Mouse (Mus musculus): ENCODE measurements around the gene Myh3. TPM values are rescaled to one million over a fixed set of nuclear protein-coding genes. Genes with fewer than 3 reads are reported as not detected.
"Not testable (repeated sequence)": the region's sequence is repeated elsewhere in the genome, so short reads cannot be mapped to it uniquely, and the experiment has no call there.

Myh3 gene
- polyA plus RNA-seq, 1 experiment from 2014 or later = 127 TPM

GRCm38 (mm10) chr11:67078888-67079287 lies 788 bp downstream of the Myh3 start:
- H3K4me2 ChIP-seq = no peak overlapping the region
- no peaks in the 10 kb centered on the region for H3K9me3 ChIP-seq
- 84% methylated on average over 6 of the region's 6 CpGs for WGBS
- no peaks in the 10 kb centered on the region for H3K4me1 ChIP-seq
- H3K27me3 ChIP-seq = peaks cover 8% of the 10 kb centered on the region
- no peak overlapping the region for H3K27ac ChIP-seq
- ATAC-seq (ENCODE audit: insufficient number of reproducible peaks, low FRiP score, low TSS enrichment, low read depth) = no peak
- no peaks in the 10 kb centered on the region for H3K36me3 ChIP-seq
- no peak overlapping the region for H3K9ac ChIP-seq
- H3K4me3 ChIP-seq = 0 out of 2 replicates have a peak overlapping the region, but pooled peaks have one; percentile 3

GRCm38 (mm10) chr11:67079740-67080139 lies 1.6 kb downstream of the Myh3 start:
- ATAC-seq (ENCODE audit: insufficient number of reproducible peaks, low FRiP score, low TSS enrichment, low read depth) = no peak
- no peaks in the 10 kb centered on the region for H3K4me1 ChIP-seq
- H3K27ac ChIP-seq = no peak overlapping the region
- H3K4me3 ChIP-seq = 0 out of 2 replicates have a peak overlapping the region, but pooled peaks have one; percentile 1
- no peak overlapping the region for H3K9ac ChIP-seq
- H3K27me3 ChIP-seq = peaks cover 17% of the 10 kb centered on the region
- no peaks in the 10 kb centered on the region for H3K36me3 ChIP-seq
- no peaks in the 10 kb centered on the region for H3K9me3 ChIP-seq
- 74% methylated on average over 11 of the region's 11 CpGs for WGBS
- no peak overlapping the region for H3K4me2 ChIP-seq

GRCm38 (mm10) chr11:67080168-67080567 lies 2.1 kb downstream of the Myh3 start:
- Histone ChIP-seq H3K4me3 (0 out of 2 replicates have a peak overlapping the region, but pooled peaks have one; percentile 1), H3K27me3 (peaks cover 20% of the 10 kb centered on the region), H3K4me2 (no peak overlapping the region), H3K36me3 (no peaks in the 10 kb centered on the region), H3K27ac (no peak overlapping the region), H3K9ac (no peak overlapping the region), H3K9me3 (no peaks in the 10 kb centered on the region), H3K4me1 (no peaks in the 10 kb centered on the region)
- 12% methylated on average over 3 of the region's 3 CpGs for whole genome bisulfite sequencing
- no peak for ATAC-seq (ENCODE audit: insufficient number of reproducible peaks, low FRiP score, low TSS enrichment, low read depth)

GRCm38 (mm10) chr11:67081125-67081649 lies 3.1 kb downstream of the Myh3 start:
- H3K4me3 ChIP-seq = no peak overlapping the region
- whole genome bisulfite sequencing = 6% methylated on average over 11 of the region's 11 CpGs
- H3K9ac ChIP-seq = no peak overlapping the region
- H3K27ac ChIP-seq = no peak overlapping the region
- no peaks in the 10 kb centered on the region for H3K4me1 ChIP-seq
- no peaks in the 10 kb centered on the region for H3K36me3 ChIP-seq
- no peak for ATAC-seq (ENCODE audit: insufficient number of reproducible peaks, low FRiP score, low TSS enrichment, low read depth)
- H3K9me3 ChIP-seq = no peaks in the 10 kb centered on the region
- H3K4me2 ChIP-seq = no peak overlapping the region
- peaks cover 20% of the 10 kb centered on the region for H3K27me3 ChIP-seq

GRCm38 (mm10) chr11:67082188-67082587 lies 4.1 kb downstream of the Myh3 start:
- Histone ChIP-seq H3K27ac (no peak overlapping the region), H3K4me3 (no peak overlapping the region), H3K9me3 (no peaks in the 10 kb centered on the region), H3K36me3 (no peaks in the 10 kb centered on the region), H3K4me1 (no peaks in the 10 kb centered on the region), H3K9ac (no peak overlapping the region), H3K27me3 (peaks cover 23% of the 10 kb centered on the region), H3K4me2 (no peak overlapping the region)
- WGBS = 83% methylated on average over 7 of the region's 7 CpGs
- ATAC-seq (ENCODE audit: insufficient number of reproducible peaks, low FRiP score, low TSS enrichment, low read depth) = no peak

GRCm38 (mm10) chr11:67082793-67083192 lies 4.7 kb downstream of the Myh3 start:
- Histone ChIP-seq H3K27me3 (peaks cover 23% of the 10 kb centered on the region), H3K9me3 (no peaks in the 10 kb centered on the region), H3K4me2 (no peak overlapping the region), H3K36me3 (no peaks in the 10 kb centered on the region), H3K4me1 (no peaks in the 10 kb centered on the region), H3K27ac (no peak overlapping the region), H3K9ac (no peak overlapping the region), H3K4me3 (no peak overlapping the region)
- WGBS = 83% methylated on average over 13 of the region's 13 CpGs
- ATAC-seq (ENCODE audit: insufficient number of reproducible peaks, low FRiP score, low TSS enrichment, low read depth) = no peak

GRCm38 (mm10) chr11:67083239-67083638 lies 5.1 kb downstream of the Myh3 start:
- H3K9me3 ChIP-seq = no peaks in the 10 kb centered on the region
- WGBS = 62% methylated on average over 6 of the region's 6 CpGs
- ATAC-seq (ENCODE audit: insufficient number of reproducible peaks, low FRiP score, low TSS enrichment, low read depth) = no peak

GRCm38 (mm10) chr11:67083712-67084340 lies 5.7 kb downstream of the Myh3 start:
- Histone ChIP-seq H3K27ac (no peak overlapping the region), H3K36me3 (no peaks in the 10 kb centered on the region), H3K4me2 (no peak overlapping the region), H3K4me3 (no peak overlapping the region), H3K9ac (no peak overlapping the region), H3K9me3 (no peaks in the 10 kb centered on the region), H3K27me3 (peaks cover 23% of the 10 kb centered on the region), H3K4me1 (no peaks in the 10 kb centered on the region)
- no peak for ATAC-seq (ENCODE audit: insufficient number of reproducible peaks, low FRiP score, low TSS enrichment, low read depth)
- 47% methylated on average over 32 of the region's 32 CpGs for WGBS

More at GRCm38 (mm10) chr11:67083239-67083638, 5.1 kb downstream of the Myh3 start:
- Histone ChIP-seq H3K36me3 (no peaks in the 10 kb centered on the region), H3K4me3 (no peak overlapping the region), H3K4me1 (no peaks in the 10 kb centered on the region), H3K9ac (no peak overlapping the region), H3K27ac (no peak overlapping the region), H3K27me3 (peaks cover 23% of the 10 kb centered on the region), H3K4me2 (no peak overlapping the region)

- H3K27me3 ChIP-seq = peaks cover 23% of the 10 kb centered on the region
- H3K4me2 ChIP-seq = no peak overlapping the region
- ATAC-seq (ENCODE audit: insufficient number of reproducible peaks, low FRiP score, low TSS enrichment, low read depth) = no peak
- no peak overlapping the region for H3K9ac ChIP-seq
- no peak overlapping the region for H3K4me3 ChIP-seq
- H3K27ac ChIP-seq = no peak overlapping the region
- no peaks in the 10 kb centered on the region for H3K4me1 ChIP-seq
- WGBS = 5% methylated on average over 6 of the region's 6 CpGs
- H3K36me3 ChIP-seq = no peaks in the 10 kb centered on the region
- no peaks in the 10 kb centered on the region for H3K9me3 ChIP-seq
Observed at GRCm38 (mm10) chr11:67085489-67085888, 7.4 kb downstream of the Myh3 start.

- no peak overlapping the region for H3K27ac ChIP-seq
- no peak overlapping the region for H3K4me2 ChIP-seq
- 39% methylated on average over 9 of the region's 9 CpGs for WGBS
- no peak for ATAC-seq (ENCODE audit: insufficient number of reproducible peaks, low FRiP score, low TSS enrichment, low read depth)
- H3K4me3 ChIP-seq = no peak overlapping the region
- no peak overlapping the region for H3K9ac ChIP-seq
- H3K27me3 ChIP-seq = peaks cover 23% of the 10 kb centered on the region
- no peaks in the 10 kb centered on the region for H3K36me3 ChIP-seq
- H3K9me3 ChIP-seq = no peaks in the 10 kb centered on the region
- no peaks in the 10 kb centered on the region for H3K4me1 ChIP-seq
Observed at GRCm38 (mm10) chr11:67086467-67087164, 8.5 kb downstream of the Myh3 start.

GRCm38 (mm10) chr11:67087225-67087624 lies 9.1 kb downstream of the Myh3 start:
- H3K9me3 ChIP-seq = no peaks in the 10 kb centered on the region
- peaks cover 23% of the 10 kb centered on the region for H3K27me3 ChIP-seq
- H3K4me1 ChIP-seq = no peaks in the 10 kb centered on the region
- H3K4me3 ChIP-seq = no peak overlapping the region
- no peak for ATAC-seq (ENCODE audit: insufficient number of reproducible peaks, low FRiP score, low TSS enrichment, low read depth)
- H3K27ac ChIP-seq = no peak overlapping the region
- H3K36me3 ChIP-seq = no peaks in the 10 kb centered on the region
- 85% methylated on average over 12 of the region's 12 CpGs for WGBS
- H3K4me2 ChIP-seq = no peak overlapping the region
- no peak overlapping the region for H3K9ac ChIP-seq

GRCm38 (mm10) chr11:67092354-67092753 lies 14.3 kb downstream of the Myh3 start:
- H3K27ac ChIP-seq; H3K4me3 ChIP-seq; H3K9me3 ChIP-seq; ATAC-seq (ENCODE audit: insufficient number of reproducible peaks, low FRiP score, low TSS enrichment, low read depth); H3K9ac ChIP-seq; H3K4me1 ChIP-seq; H3K36me3 ChIP-seq; H3K4me2 ChIP-seq; H3K27me3 ChIP-seq: not testable (repeated sequence)
- WGBS = 87% methylated on average over 12 of the region's 12 CpGs

All from limb, embryonic 15.5 days (tissue).